Mouse (Mus musculus): Measurements from ENCODE around the gene Ero1lb.
"Not testable (repeated sequence)": the region's sequence is repeated elsewhere in the genome, so short reads cannot be mapped to it uniquely, and the experiment has no call there.

GRCm38 (mm10) chr13:12610206-12610605, 44.5 kb downstream of the Ero1lb start:
- not testable (repeated sequence) for TF ChIP-seq CTCF (IDR thresholded peaks at IDR 0.05; ENCODE audit: low read depth, low read length); POLR2A (IDR thresholded peaks at IDR 0.05; ENCODE audit: borderline replicate concordance, low read depth, low read length)
